Mouse (Mus musculus) adrenal gland, adult 18-20 months (tissue): Measurements from ENCODE around the gene Gstm5. TPM values are rescaled to one million over a fixed set of nuclear protein-coding genes. Genes with fewer than 3 reads are reported as not detected.
"Not testable (repeated sequence)": the region's sequence is repeated elsewhere in the genome, so short reads cannot be mapped to it uniquely, and the experiment has no call there.

Experiments
- DNase-seq, 2 experiments: peaks; one replicate each; pipeline ENCODE4 v3.0.0; 2021 to 2022; ENCODE audit warnings: low spot score in 2 of 2
- long read RNA-seq, 2 experiments: library from polyadenylated mRNA; stranded (forward); transcript quantifications; one replicate each; pipeline ENCODE4 v2.0.0; 2021
- total RNA-seq, 2 experiments: library from RNA; stranded (reverse); gene quantifications; 1 replicate in 1 of 2; 2 replicates in 1 of 2; pipeline ENCODE4 v1.2.3; 2021

The Gstm5 gene
- total RNA-seq: 10 to 100 TPM; 30.0 to 48.3 TPM
- long read RNA-seq, experiment 1, transcript Gstm5-201 (8 exons, 945 nt): major isoform, 10 of 11 reads
- long read RNA-seq, experiment 1, partial matches to known transcripts: 0 of 11 reads
- long read RNA-seq, experiment 1, other reads (novel, unspliced or antisense): 0 of 11 reads
- long read RNA-seq, experiment 2, transcript Gstm5-201 (8 exons, 945 nt): major isoform, 16 of 16 reads
- long read RNA-seq, experiment 2, partial matches to known transcripts: 0 of 16 reads
- long read RNA-seq, experiment 2, other reads (novel, unspliced or antisense): 0 of 16 reads

DNA sequence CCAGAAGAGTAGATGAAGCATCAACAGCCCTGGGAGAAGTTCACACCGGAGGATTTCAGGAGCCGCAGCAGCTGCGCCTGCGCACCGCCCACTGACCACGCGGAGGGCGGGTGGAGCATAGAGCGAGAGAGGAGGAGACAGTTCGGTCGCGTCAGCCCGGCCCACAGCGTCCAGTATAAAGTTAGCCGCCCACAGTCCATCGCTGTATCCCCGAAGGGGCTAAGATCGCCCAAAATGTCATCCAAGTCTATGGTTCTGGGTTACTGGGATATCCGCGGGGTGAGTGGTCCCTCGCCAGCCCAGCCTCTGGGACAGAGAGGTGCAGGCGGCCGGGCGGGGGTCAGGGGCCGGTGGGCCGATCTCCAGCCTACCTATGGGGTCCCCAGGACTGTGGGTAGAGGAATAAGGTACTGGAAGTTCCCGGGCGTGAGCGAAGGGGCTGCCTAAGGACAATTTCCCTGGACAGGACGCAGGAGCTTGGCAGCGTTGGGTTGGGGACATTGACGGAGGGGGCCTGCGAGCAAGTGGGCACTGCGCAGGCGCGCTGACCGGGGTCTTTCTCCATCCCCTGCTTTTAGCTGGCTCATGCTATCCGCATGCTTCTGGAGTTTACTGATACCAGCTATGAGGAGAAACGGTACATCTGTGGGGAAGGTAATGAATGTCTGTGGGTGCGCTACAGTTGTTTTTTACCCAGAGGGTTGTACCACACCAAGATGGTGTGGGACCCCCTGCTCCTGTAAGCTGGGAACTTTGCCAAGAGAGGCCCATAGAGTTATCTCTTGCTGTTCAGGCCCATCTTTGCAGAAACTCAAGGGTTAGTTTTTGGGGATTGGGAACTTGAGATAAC, at the start of gene Gstm5:
TSS of gene Gstm5 (plus strand) at position 102 of the 850 bp plus-strand sequence.
- DNase-seq: peak; percentile 78 to 80

- no peak for DNase-seq
These were observed 49.4 kb upstream of the Gstm5 start for GRCm38 (mm10) chr3:107846175-107846574.

DNA sequence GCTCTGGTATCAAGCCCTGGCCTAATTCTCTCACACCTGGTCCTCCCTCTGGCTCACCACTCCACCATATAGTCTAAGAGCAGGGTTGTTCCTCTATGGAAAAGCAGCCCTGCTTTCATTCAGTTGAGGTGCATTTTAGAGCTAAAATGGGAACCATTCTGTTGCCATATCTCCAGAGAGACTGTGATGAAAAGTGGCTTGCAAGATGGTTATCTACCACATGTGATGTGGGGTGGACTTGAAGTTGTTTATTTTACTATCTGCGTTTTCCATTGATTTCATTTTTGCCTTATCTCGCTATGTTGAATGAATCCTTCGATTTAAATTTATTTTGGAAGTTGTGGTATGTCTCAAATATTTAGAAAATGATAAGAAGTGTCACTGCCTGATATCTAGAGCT, 48.8 kb upstream of the Gstm5 start:
- DNase-seq: no peak

DNA sequence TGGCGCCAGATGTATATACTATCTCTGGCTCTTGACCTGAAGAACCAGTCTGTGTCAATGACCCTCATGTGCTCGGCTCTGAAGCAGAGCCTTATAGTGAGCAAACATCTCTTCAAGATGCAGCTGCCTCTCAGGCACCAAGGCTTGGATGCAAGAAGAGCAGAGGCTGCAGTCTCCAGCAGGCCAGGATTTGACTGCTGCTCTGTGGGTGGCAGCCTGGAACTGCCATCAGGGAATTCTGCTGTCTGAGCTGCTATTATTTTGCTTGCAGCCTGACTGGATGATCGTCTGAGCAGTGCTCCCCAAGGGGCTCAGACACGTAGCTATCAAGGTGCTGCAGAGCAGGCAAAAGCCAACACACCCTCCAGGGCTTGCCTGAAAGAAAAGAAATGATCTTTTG, 47.5 kb upstream of the Gstm5 start:
- no peak for DNase-seq

- DNase-seq: no peak
These were observed 46.5 kb upstream of the Gstm5 start for GRCm38 (mm10) chr3:107849000-107849692.

- no peak for DNase-seq
These were observed 46.0 kb upstream of the Gstm5 start for GRCm38 (mm10) chr3:107849693-107850031.

GRCm38 (mm10) chr3:107850418-107851031, 45.1 kb upstream of the Gstm5 start:
- DNase-seq: peak; percentile 42 to 63

DNA sequence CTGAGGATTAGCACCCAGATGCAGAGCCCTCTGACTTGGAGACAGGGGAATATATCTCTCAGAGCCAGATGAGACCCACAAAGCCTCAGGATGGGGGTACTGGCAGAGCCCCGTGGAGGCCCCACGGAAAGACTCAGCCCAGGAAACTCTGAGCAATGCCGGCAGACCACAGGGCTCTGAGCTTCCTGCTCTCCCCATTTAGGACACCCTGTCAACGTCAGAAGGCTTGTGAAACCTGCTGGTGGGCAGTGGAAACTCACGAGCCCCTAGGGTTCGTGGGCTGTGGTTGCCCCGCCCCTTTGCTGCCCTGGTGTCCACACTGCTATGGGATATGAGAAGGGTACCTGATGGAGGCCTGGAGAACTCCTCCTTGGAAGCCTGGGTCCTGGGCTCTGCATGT, 42.8 kb upstream of the Gstm5 start:
- DNase-seq: no peak

DNA sequence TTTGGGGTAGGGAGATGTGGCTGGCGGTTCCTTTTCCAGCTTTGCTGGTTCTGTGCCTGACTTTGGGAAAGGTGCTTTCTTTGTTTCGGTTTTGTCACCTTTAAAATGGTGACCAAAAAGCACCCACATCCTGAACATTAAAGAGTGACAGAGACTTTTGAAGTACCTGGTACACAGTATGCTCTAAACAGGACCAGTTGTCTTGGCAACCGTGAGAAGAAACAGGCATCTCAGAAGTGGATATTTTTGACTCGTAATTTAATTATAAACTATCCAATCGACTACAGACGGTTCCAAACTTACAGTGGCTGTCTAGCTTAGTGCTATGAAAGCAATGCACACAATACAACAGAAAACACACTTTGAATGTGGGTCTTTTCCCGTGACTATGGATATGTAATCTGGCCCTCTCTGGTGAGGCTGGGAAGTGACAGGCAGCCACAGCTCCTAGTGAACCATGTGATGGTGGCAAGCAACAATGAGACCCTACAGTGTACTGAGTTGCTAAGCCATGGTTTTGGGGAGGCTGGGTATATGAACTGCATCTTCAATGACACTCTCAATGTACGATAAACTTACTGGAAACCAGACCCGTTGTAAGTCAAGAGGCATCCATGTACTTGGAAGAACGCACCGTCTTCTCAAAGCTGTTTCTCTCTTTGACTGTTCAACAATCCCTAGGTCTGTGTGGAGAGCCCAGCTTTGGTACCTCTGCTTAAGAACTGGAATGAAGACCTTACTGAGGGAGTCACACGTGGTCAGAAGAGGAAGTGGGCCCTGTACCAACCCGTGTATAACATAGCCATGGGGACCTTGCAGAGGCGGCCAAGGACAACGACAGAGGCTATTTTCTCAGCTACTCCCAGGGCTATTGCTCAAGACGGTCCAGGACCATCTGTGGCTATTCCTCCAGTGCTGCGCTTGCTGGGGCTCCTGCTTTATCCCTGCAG, 42.1 kb upstream of the Gstm5 start:
- no peak for DNase-seq

GRCm38 (mm10) chr3:107855368-107855767, 40.3 kb upstream of the Gstm5 start:
- no peak for DNase-seq

DNA sequence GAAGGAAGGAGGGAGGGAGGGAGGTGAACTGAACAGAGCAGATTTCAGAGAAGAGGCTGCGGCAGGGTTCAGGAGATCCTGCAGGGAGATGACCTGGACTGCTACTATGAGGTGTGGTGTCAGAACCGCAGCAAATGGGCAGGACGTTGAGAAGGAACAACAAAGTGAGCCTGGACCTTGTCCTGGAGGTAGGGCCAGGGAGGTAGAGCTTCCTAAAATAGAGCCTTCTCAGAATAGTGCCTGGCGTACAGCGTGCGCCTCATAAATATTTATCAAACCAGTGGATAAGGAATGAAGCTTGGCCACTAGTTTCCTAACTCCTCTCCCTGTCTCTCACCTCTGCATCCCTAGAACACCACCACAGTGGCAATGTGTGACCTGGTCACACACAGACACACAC, 38.0 kb upstream of the Gstm5 start:
- no peak for DNase-seq

GRCm38 (mm10) chr3:107861483-107861882, 34.1 kb upstream of the Gstm5 start:
- not testable (repeated sequence) for DNase-seq

DNA sequence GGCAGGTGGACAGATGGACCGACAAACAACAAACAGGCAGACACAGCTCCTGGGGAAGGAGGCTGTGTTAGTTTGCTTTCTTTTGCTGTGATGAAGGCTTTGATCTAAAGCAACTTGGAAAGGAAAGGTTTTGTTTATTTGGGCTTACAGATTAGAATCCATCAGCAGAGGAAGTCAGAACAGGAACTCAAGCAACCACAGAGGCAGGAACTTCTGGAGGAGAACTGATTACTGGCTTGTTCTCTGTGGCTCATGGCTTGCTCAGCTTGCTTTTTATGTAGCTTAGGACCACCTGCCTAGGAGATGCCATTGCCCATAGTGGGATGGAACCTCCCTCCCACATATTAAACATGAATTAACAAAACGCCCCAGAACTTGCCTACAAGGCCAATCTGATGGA, 33.1 kb upstream of the Gstm5 start:
- DNase-seq: no peak

- no peak for DNase-seq
These were observed 32.1 kb upstream of the Gstm5 start for GRCm38 (mm10) chr3:107863471-107863870.

DNA sequence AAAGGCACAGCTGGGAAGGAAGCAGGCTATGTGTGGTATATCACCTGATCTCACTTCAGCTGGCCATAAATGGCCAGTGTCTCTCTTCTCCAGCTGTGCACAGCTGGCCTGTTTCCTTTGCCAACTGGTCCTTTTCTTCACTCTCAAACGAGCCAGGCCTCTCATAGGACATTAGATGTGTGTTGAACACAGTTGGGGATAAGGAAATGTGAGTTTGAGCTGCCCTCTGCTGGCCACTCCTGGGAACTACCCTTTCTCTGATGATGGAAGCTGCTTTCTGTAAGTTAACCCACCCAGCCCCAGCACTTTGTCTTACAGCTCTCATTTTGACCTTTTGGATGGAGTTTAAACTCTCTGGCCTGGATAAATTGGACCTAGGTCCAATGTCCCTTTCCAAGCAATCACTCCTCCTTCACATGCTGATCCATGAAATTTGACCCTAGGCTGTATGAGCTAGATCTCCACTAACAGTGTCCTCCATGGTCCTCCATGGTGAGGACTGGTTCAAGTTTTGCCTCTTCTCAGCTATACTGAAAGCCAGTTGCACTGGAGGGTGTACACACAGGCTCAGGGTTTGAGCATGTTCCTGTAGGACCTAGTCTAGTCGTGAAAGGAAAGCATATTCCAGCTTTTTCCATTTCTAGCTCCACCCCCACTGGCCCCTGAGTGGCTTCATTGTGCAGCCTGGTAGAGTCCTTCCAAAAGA, 31.6 kb upstream of the Gstm5 start:
- DNase-seq: peak; percentile 86

DNA sequence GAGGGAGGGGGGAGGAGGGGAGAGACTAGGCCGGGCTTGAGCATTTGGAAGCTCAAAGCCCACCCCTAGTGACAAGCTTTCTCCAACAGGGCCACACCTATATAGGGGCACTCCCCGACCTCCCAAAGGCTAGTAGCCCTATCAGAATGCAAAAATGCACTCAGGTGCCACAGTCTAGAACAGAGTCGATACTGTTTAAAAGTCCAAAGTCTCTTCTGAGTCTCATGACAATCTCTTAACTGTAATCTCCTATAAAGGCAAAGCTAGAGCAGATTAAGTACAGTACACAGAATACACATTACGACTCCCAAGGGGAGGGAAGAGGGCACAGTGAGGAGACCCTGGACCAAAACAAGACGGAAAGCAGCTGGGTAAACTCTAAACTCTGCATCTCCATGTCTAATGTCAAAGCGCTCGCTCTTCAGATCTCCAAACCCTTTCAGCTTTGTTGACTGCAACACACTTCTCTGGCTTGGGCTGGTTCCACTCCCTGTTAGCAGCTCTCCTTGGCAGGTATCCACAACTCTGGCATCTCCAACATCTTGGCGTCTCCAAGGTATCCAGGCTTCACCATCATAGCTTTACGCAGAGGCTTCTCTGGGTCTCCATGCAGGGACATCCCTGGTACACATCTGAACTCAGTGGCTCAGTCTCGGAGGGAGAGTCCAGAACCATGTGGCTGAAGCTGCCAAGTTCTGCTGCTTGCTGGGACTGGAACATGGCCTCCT, 30.1 kb upstream of the Gstm5 start:
- DNase-seq: no peak

- peak; percentile 79 to 82 for DNase-seq
These were observed 28.5 kb upstream of the Gstm5 start for GRCm38 (mm10) chr3:107867086-107867485.

GRCm38 (mm10) chr3:107868452-107868851, 27.2 kb upstream of the Gstm5 start:
- DNase-seq: no peak

DNA sequence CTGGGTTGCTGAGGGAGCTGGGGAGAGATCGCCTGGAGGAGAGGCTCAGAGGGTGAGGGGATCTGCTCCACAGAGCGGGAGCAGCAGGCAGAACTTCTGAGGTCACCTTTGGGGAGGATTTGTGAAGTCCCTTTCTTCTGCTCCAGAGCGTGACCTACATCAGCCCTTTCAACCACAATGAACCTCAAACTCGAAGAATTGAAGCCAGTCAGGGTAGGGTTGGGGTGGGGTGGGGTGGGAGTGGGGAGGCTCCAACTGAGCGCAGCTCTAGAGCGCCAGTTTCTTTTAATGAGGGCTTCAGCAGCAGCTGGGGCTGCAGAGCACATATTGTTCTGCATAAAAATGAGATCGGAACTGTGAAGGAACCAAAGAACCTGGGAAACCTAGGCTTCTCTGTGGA, 26.5 kb upstream of the Gstm5 start:
- no peak for DNase-seq
